Mouse (Mus musculus): ENCODE data around the gene Lin7b. TPM values are rescaled to one million over a fixed set of nuclear protein-coding genes. Genes with fewer than 3 reads are reported as not detected.
"Not testable (repeated sequence)": the region's sequence is repeated elsewhere in the genome, so short reads cannot be mapped to it uniquely, and the experiment has no call there.

The Lin7b gene
- total RNA-seq, 2 experiments from 2014 or later, result 0.49 to 1.6 TPM

GRCm38 (mm10) chr7:45396787-45397186, 26.4 kb upstream of the Lin7b start:
- no peak for DNase-seq
- intact Hi-C loops (cut with DNase I; ENCODE audit: low total_unique reads), result no loop called here

GRCm38 (mm10) chr7:45396337-45396775, 26.0 kb upstream of the Lin7b start:
- intact Hi-C loops (cut with DNase I; ENCODE audit: low total_unique reads), result not testable (repeated sequence)

GRCm38 (mm10) chr7:45395578-45396336, 25.4 kb upstream of the Lin7b start, which contains the start of gene Snrnp70:
Gene Snrnp70 (minus strand): TSS chr7:45395742.
- peak; percentile 100 for DNase-seq
- intact Hi-C loops (cut with DNase I; ENCODE audit: low total_unique reads), result no loop called here

More at GRCm38 (mm10) chr7:45396337-45396775, 26.0 kb upstream of the Lin7b start:
- not testable (repeated sequence) for DNase-seq

GRCm38 (mm10) chr7:45395129-45395541, 24.8 kb upstream of the Lin7b start:
- peak; percentile 70 for DNase-seq
- intact Hi-C loops (cut with DNase I; ENCODE audit: low total_unique reads), result no loop called here

DNA sequence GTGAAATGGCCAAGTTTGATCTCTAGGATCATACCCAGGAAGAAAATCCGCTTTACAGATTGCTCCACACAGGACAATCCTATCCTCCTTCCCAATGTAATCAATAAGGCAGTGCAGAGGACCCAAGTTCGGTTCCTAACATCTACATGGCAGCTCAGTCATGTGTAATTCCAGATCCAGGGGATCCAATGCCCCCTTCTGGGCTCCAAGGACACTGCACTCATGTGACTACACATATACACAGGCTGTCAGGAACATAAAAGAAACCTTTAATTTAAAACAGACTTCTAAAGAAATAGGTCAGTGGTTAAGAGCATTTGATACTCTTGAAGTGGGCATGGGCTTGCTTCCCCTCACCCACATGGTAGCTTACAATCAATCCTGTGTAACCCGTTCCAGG, 15.7 kb upstream of the Lin7b start:
- intact Hi-C loops (cut with DNase I; ENCODE audit: low total_unique reads), result no loop called here

DNA sequence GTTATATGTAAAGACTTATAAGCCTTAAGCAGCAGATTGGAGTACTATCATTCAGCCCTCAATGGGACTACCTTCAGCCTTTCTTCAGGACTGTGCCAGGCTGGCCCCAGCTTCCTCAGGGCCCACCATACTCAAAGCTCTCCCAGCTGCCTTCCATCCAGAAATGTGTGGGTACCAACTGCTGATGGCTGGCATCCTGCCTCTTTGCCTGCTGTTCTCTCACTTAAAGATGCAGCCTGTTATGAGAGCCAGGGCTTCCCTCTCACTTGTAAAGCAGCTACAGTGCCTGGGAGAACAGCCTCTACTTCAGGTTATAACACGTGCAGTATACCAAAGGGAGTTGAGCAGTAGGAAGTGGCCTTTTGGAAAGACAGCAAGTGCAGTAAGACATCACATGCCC, 5.7 kb upstream of the Lin7b start:
- intact Hi-C loops (cut with DNase I; ENCODE audit: low total_unique reads), result no loop called here

More for the DNA sequence above, 15.7 kb upstream of the Lin7b start:
- DNase-seq, result no peak

DNA sequence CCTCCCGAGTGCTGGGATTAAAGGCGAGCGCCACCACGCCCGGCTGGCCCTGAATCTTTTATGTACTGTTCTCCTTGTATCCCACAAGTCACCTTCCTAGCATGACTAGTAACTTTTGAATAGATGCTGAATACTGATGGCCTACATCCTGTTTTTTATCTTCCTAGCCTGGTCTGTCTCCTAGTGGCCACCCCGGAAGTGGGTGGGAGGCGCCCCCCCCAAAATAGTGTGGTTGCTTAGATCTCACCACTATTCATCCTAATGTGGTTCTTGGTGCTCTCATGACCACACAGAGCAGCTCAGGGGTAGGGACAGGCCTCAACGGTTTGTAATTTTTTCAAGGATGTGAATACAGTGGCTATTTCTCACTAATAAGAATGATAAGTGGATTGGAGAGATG, 4.2 kb upstream of the Lin7b start:
- intact Hi-C loops (cut with DNase I; ENCODE audit: low total_unique reads), result no loop called here
- DNase-seq, result no peak

More for the DNA sequence above, 5.7 kb upstream of the Lin7b start:
- no peak for DNase-seq

- intact Hi-C loops (cut with DNase I; ENCODE audit: low total_unique reads), result no loop called here
- DNase-seq, result no peak
These were observed 2.0 kb upstream of the Lin7b start for GRCm38 (mm10) chr7:45372371-45372770.

- DNase-seq, result no peak
- intact Hi-C loops (cut with DNase I; ENCODE audit: low total_unique reads), result no loop called here
These were observed 428 bp downstream of the Lin7b start for GRCm38 (mm10) chr7:45369836-45370474.

GRCm38 (mm10) chr7:45369022-45369745, 1.2 kb downstream of the Lin7b start:
- no peak for DNase-seq
- intact Hi-C loops (cut with DNase I; ENCODE audit: low total_unique reads), result no loop called here

- intact Hi-C loops (cut with DNase I; ENCODE audit: low total_unique reads), result no loop called here
- no peak for DNase-seq
These were observed 2.2 kb downstream of the Lin7b start for GRCm38 (mm10) chr7:45368178-45368577.

- DNase-seq, result peak; percentile 97
- intact Hi-C loops (cut with DNase I; ENCODE audit: low total_unique reads), result no loop called here
These were observed 3.1 kb downstream of the Lin7b start for GRCm38 (mm10) chr7:45367020-45367880.

DNA sequence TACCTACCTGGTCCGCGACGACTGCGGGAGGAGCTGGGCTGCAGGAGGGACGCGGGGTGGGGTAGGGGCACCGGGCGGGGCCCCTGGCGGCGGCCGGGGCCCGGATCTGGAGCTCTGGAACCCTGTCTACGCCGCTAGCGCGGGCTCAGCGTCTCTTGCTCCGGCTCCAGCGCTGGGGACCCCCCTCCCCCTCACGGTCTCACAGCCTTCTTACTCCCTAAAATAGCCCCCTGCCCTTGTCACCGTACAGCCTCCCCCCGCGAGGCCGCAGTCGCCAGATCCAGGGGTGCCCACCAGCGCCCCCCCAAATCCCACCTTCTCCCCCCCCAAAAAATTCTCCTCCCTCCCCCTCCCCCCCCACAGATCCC, 3.7 kb downstream of the Lin7b start, which contains the start of gene Ppfia3:
Ppfia3 (minus strand) TSS at position 368 of the 368 bp plus-strand sequence.
- intact Hi-C loops (cut with DNase I; ENCODE audit: low total_unique reads), result no loop called here
- DNase-seq, result no peak

DNA sequence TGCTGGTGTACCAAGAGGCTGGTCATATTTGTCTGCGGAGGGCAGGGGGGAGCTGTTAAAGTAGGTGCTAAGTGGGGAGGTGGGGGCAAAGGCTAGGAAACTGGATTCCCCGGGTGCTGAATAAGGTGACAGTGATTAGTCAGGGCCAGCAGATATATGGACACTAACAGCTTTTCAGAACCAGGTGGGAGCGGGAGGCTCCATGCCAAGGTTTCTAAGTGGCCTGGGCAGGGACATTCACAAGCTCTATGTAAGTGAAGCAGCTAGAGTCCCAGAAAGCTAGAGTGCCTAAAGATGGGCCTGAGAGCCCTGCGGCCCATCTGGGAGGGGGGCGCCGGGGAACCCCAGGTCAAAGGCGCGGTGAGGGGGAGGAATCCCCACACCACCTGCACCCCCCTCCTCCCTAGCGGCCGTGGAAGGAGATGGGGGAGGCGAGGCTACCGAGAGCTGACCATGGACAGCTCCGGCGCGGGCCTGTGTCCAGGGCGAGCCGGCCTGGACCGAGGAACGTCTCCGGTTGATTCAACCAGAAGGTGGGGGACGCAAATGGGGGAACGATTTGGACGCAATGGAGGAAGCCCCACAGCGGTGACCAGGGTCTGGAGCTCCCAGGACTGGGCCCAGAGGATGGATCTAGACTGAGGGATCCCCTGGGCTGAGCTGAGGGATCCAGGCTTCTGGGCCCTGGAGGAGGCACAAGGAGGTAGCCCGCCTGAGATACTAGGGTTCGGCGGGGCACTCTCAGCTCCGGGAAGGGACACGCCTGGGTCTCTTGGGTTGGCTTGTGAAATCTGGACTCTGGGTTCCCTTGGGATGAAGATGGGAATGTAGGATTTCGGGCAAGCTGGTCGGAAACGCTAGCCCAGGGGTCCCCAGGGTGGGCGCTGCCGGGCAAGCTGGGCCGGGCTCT, 4.4 kb downstream of the Lin7b start:
- peak; percentile 60 for DNase-seq
- intact Hi-C loops (cut with DNase I; ENCODE audit: low total_unique reads), result no loop called here

GRCm38 (mm10) chr7:45363983-45364382, 6.4 kb downstream of the Lin7b start:
- intact Hi-C loops (cut with DNase I; ENCODE audit: low total_unique reads), result no loop called here
- DNase-seq, result no peak

- intact Hi-C loops (cut with DNase I; ENCODE audit: low total_unique reads), result no loop called here
- DNase-seq, result no peak
These were observed 7.6 kb downstream of the Lin7b start for GRCm38 (mm10) chr7:45362801-45363200.

- intact Hi-C loops (cut with DNase I; ENCODE audit: low total_unique reads), result no loop called here
- DNase-seq, result peak; percentile 60
These were observed 9.1 kb downstream of the Lin7b start for GRCm38 (mm10) chr7:45361243-45361804.
